Mouse (Mus musculus) left cerebral cortex, postnatal 25 days (tissue): ENCODE results near the gene Lrrc10. TPM values are rescaled to one million over a fixed set of nuclear protein-coding genes. Genes with fewer than 3 reads are reported as not detected.

Source experiments
- DNase-seq, 2 experiments: peaks; one replicate each; pipeline ENCODE4 v3.0.0; 2022; ENCODE audit warnings: low spot score in 2 of 2, mixed read lengths in 1 of 2
- intact Hi-C: fragments of 180-260 bp; cut with DNase I; formaldehyde crosslinking; loops from one replicate; pipeline ENCODE4 v1.15.1; 2025
- total RNA-seq, 2 experiments: library from RNA; stranded (reverse); gene quantifications; 2 replicates each; pipeline ENCODE4 v1.2.3; 2021

Gene Lrrc10
- total RNA-seq, 2 experiments from 2014 or later: not detected

DNA sequence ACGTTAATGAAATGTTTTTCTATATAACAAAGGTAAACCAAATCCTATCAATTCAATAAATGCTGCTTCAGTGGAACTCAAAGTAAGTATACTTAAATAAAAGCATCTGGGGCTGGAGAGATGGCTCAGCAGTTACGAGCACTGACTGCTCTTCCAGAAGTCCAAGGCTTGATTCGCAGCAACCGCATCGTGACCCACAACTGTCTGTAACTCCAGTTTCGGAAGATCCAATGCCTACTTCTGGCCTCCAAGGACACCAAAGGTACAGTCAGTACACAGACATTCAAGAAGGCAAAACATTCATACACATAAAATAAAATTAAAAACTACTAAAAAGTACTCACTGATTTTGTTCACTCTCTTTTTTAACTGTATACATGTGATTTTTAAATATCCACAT is 51.0 kb downstream of the Lrrc10 start:
- no peak for DNase-seq
- intact Hi-C loops: no loop called here

Other genes with a start within 250 kb of the Lrrc10 start
- under 1 TPM; 0.14 to 0.21 TPM for gene Myrfl, start 148.4 kb upstream of the Lrrc10 start, total RNA-seq
- 10 to 100 TPM; 45.2 to 50.0 TPM for gene Rab3ip, start 94.6 kb upstream of the Lrrc10 start, total RNA-seq
- not detected for gene Gm10271, start 72.7 kb upstream of the Lrrc10 start, total RNA-seq
- gene Best3, start 59.0 kb upstream of the Lrrc10 start, total RNA-seq: under 1 TPM; 0.11 to 0.25 TPM
- gene Cct2, start 18.5 kb downstream of the Lrrc10 start, total RNA-seq: 100 to 1,000 TPM; 160 to 167 TPM
- gene Frs2, start 103.2 kb downstream of the Lrrc10 start, total RNA-seq: 10 to 100 TPM; 31.5 to 36.5 TPM
- 10 to 100 TPM; 53.5 to 56.4 TPM for gene Yeats4, start 179.2 kb downstream of the Lrrc10 start, total RNA-seq
- not detected for gene 9530003J23Rik, start 193.4 kb downstream of the Lrrc10 start, total RNA-seq
- gene Lyz2, start 237.0 kb downstream of the Lrrc10 start, total RNA-seq: 10 to 100 TPM; 10.9 to 11.4 TPM
- 1 to 10 TPM; 1.2 to 1.8 TPM for gene Lyz1, start 247.5 kb downstream of the Lrrc10 start, total RNA-seq